Mouse (Mus musculus): ENCODE measurements around the gene Rrp7a.
"Not testable (repeated sequence)": the region's sequence is repeated elsewhere in the genome, so short reads cannot be mapped to it uniquely, and the experiment has no call there.

The Rrp7a gene

DNA sequence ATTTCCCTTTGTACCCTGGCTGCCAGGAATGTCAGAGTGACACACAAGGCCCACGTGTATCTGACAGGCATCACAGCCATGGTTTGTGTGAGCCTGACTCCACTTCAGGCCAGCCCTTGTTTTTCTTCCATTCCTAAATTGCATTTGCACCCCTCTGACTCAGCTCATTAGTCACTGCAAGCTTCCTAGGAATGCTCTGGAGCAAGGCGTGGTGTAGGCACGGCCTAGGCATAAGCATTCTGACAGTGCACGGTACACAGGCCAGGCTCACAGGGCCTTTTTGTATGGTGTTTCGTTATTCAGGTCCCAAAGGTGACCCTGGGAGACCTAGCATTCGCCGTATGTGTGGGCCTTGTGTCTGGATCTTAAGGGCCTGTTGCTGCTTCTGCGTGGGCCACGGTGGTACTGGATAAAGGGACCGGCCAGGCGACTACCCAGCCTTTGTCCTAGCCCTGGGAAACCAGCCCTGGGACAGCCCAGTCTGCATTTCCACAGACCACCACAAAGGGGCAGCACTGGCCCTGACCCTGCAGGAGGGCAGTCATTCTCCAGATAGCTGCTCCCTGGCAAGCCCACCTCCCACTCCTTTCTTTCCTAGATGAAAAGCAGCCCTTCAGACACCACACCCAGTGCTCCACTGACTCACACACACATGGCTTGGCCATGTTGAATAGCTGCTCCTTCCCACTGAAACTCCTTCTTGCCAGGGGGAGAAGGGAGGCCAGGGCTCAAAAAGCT is 34.5 kb upstream of the Rrp7a start:
- DNase-seq = no peak

- no peak for DNase-seq
These were observed 33.2 kb upstream of the Rrp7a start for GRCm38 (mm10) chr15:83155672-83156419.

- DNase-seq = no peak
These were observed 31.7 kb upstream of the Rrp7a start for GRCm38 (mm10) chr15:83154309-83154708.

DNA sequence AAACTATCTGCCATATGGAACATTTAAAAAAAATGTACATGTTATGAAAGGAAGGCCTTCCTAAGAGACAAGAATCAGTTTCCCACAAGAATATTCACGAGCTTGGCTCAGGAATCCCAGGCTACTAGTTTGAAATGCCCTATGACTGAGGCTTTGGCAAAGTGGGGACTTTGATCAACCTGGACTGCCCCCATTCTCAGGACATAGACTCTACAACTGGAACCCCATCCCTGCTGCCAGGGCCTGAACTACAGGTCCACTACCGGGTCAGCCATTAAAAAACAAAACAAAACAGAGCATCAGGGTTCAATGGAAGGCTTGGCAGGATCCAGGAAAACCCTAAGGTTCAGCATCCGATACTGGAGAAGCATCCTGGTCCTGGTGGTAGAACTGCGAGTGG is 28.1 kb upstream of the Rrp7a start:
- peak; percentile 47 for DNase-seq

DNA sequence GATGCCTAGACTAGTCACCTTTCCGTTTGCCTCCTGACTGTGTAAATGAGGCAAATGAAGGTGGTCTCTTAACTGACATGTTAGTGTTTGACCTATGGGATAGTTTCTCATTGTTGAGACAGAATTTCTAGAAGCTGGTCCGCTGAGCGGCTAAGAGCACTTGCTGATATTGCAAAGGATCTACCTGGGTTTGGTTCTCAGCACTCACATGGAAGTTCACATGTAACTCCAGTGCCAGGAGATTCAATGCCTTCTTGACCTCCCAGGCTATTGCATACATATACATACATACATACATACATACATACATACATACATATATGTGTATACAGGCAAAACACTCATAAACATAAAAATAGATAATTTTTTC is 27.5 kb upstream of the Rrp7a start:
- no peak for DNase-seq

DNA sequence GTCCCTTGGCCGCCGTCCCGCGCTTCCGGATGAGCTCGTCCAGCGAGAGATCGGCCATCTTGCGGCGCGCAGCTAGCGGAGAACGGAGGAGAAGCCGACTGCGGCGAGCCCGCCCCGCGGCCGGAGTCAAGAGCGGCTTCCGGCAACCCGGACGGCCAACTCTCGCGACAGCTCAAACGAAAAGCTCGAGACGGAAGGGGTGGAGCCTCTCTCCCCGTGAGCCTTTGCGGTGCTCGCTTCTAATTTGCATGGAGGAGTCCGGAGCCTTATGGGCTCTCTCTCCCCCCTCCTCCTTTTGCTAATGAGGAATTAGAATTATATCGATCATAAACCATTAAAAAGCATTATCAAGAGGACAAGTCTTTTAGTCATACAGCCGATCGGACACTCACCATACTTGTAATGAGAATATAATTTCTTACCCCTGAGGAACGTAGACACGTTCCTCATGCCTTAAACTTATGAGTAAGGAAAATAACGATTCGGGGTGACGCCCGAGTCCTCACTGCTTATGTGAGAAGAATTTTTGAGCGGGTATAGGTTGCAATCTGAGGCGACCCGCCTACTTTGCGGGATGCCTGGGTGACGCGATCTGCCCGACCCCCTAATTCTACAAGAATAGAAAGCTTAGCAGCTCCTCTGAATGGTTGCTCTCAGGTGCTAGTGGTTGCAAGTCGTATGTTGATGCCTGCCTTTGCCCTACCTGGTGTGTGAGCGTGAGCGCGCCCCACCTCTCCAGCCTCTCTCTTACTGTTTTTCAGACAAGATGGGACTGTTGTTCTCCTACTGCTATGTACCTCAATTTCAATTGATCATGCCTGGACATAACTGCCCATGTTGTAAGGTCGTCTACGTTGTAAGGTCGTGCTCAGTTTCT is 26.8 kb upstream of the Rrp7a start, which contains the start of gene Poldip3:
Poldip3 (minus strand) TSS at position 189 of the 877 bp plus-strand sequence.
- peak; percentile 99 for DNase-seq

GRCm38 (mm10) chr15:83148801-83149195 is 26.2 kb upstream of the Rrp7a start:
- no peak for DNase-seq

DNA sequence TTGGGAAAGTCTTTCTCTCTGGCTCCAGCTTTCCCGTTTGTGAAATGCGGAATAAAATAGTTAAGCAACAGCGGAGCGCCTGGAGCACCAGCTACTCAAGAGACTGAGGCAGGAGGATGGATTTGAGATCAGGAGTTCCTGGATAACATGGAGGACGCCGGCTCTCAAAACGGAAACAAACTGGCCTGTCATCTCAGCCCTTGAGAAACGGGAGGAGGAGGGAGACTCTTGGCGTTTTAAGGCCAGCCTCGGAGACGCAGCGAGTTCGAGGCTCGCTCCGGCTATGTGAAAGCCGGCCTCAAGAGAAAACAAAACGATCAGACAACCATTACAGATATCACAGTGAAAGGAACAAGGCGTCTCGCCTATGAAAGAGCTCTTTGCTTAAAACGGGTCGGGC is 25.8 kb upstream of the Rrp7a start:
- DNase-seq = no peak

GRCm38 (mm10) chr15:83145541-83145940 is 22.9 kb upstream of the Rrp7a start:
- DNase-seq = no peak

DNA sequence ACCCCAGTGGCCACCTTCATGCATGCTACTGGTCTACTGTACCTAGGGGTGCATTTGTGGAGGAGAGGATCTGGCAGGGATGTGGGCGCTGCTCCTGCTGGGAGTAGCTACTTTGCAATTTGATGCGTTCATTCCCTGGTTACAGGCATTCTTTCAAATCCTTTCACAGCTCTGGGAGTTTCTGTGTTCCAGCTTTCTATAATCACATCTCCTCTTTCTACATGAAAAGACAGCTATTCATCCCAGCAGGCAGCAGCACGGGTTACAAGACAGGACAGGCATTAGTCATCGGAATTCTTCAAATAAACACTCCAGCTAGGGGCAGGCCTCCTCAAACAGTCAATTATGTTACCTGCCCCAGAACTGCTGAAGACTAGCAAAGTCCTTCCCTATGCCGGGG is 20.3 kb upstream of the Rrp7a start:
- no peak for DNase-seq

DNA sequence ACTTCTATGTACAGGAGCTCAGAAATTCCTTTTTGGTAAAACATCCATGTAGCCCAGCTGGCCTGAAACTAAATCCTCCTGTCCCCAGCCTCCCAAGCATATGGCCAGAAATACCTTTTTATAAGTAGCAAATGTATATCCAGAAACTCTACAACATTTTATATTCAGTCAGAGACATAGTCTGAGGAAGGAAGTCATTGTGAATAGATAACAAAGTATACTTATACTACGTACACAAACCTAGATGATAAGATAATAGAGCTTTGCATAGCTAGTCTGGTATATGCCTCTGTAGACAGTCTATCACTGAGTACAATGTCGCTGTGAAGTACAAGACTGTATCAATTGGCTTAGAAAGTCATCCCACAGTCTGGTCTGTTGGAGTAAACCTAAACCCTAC is 13.1 kb upstream of the Rrp7a start:
- no peak for DNase-seq

DNA sequence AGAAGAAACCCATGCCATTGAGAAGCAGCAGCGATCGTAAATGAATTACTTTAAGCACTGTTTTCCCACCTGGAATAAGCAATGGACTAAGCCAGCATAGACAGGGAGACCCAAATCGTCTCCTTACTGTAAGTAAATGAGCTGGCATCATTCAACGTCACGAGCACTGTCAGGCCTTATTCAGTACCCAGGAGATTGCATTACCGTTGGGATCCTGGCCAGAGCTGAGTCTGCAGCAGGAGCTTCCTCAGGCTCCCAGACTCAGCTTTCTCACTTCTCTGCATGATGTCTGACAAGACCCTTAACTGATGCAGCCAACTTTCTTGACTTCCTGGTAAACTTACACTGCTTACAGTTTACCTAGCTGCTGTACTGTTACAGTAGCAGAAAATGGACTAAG is 12.1 kb upstream of the Rrp7a start:
- no peak for DNase-seq

DNA sequence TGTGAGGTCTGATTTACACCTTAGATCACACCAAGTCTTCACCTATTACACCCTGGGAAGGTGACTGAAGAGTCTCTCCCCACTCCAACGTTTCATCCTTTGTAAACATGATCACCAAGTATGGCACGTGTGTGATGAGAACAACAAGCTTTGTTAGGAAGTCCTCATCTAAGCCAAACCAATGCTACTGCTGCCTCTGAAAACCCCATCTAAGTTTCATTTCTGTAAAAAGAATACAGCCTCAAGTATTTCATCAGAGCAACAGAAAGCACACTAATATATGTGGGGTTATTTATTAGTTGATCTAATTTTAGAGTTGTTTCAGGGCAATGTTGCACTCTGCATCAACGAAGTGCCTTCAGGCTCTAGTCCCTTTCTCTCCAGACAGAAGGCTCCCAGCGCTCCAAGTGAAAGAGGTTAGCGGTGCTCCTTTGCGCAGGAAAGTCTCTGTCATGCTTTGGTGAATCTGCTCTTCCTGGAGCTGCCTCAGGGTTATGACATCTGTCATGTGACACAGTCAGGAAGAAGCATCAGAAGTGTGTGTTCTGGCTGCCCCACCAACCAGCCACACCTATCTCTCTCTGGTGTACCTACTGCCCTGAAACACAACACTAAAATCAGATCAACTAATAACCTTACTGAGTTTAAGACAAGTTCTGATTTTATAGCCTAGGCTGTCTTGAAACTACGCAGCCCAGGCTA is 7.1 kb upstream of the Rrp7a start:
- no peak for DNase-seq

GRCm38 (mm10) chr15:83127037-83127436 is 4.4 kb upstream of the Rrp7a start:
- not testable (repeated sequence) for DNase-seq

DNA sequence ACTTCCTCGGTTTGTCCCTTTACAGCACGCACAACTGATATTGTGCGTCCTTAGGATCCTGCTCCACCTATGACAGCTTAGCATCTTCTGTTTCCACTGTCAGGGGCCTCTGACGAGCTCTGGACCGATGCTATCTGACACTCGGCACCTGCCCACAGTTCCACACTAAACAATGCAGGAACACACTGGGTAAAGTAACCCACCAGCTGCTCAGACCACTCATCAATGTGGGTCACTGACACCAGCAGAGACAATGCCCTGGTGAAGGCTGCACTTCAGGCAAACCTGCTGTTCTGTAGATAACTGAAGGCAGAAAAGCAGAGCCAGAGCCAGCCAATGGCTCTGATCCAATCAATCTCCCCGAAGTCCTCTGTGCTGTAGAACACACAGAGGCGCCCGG is 4.0 kb upstream of the Rrp7a start:
- DNase-seq = no peak

GRCm38 (mm10) chr15:83124625-83125024 is 2.0 kb upstream of the Rrp7a start:
- DNase-seq = no peak

DNA sequence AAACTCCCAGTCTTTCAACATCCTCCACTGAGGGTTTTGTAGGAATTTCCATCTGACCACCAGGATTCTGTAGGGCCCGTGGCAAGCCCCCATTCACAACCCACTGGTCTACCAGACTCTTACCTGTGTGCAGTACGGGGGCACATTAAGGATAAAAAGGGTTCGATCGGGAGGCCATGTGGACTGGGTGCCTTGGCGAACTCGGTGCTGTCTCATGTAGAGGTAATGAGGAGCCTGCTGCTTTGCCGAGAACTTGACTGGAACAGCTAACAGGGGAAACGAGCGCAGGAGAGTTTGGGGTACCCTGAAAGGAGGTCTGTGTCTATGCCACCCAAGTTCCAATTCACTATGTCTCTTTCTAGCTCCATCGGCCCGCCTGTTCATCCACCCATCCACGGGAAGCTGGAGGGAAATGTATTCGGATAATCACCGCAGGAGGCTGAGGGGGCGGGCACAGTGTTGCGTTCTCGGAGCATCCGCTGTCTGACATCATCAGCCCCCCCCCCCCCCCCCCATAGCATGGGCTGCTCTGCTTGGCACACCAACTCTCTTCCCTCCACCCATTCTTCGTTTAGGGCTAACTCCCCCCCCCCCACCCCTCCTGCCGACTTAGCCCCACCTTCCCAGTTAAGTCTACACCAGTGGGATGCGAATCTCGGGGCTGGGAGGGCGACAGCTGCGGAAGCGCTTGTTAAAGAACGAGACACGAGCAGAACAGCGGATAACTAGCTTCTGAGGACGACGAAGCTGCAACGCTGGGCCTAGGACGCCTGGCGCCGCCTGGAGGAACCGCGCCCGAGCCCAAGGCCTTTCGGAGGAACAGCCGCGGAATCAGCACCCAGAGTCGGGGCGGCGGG is 664 bp downstream of the Rrp7a start:
- DNase-seq = peak; percentile 57

DNA sequence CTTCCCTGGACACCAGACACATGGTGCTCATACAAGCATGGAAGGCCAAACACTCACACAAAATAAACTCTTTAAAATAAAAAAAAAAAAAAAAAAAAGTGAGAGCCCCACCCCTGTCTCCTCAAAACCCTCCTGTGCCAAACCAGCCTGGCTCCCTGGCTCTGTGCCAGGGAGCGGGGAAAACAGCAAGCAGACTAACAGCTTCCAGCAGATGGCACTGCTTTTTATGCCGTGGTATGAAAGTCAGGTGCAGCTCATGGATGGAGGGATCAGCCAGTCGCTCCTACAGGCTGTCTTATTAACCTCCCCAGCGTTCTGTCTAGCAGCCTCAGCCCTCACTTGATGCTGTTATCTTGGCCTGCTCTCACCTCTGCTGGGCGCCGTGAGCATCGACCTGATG is 4.2 kb downstream of the Rrp7a start:
- peak; percentile 75 for DNase-seq

DNA sequence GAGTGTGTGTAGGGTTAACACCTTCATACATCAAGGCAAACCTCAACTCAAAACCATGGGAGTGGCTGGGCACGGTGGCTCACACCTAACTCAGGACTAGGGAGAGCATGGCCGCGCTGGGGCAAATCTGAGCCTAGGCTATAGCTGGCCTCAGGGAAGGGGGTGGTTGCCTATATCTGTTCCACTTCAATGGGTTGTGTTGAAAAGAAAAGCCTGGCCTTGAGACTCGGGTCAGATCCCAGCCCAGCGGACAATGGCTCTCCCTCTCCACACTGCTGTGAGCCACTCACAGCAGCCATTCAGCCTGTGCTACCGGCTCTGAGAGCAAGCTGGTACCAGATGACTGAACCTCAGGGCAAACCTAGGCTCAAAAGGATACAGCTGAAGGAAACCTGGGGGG is 7.5 kb downstream of the Rrp7a start:
- DNase-seq = no peak

- no peak for DNase-seq
These were observed 8.5 kb downstream of the Rrp7a start for GRCm38 (mm10) chr15:83114106-83114505.

DNA sequence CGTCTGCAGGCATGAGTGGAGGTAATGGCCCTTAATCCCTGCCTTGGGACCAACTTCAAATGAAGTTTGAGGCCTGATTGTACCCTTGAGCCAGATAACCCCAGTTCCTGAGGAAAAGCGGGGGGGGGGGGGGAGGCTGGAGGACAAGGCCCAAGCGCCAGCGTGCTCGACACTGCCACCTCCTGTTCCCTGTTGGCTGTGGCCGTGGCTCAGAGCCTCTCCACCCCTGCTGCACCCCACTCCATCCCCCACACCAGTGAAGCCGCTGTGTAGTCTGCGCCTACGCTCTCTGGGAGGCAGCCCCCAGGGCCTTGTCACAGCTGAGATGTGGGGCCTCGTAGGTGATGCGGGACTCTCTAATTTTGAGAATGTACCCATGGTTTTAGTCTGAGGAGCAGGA is 9.7 kb downstream of the Rrp7a start:
- peak; percentile 57 for DNase-seq

GRCm38 (mm10) chr15:83111874-83112273 is 10.7 kb downstream of the Rrp7a start:
- DNase-seq = no peak
